Mouse (Mus musculus): ENCODE measurements at regions not wholly inside any gene's neighbourhood (a gene's known extent, or its start where the extent isn't known, plus 50 kb on each side); places are given as distances from the start of the nearest gene placed in this dataset. TPM values are rescaled to one million over a fixed set of nuclear protein-coding genes. Genes with fewer than 3 reads are reported as not detected.
A peak's percentile ranks its signal among the peaks of the same experiment; 100 is the strongest.

DNA sequence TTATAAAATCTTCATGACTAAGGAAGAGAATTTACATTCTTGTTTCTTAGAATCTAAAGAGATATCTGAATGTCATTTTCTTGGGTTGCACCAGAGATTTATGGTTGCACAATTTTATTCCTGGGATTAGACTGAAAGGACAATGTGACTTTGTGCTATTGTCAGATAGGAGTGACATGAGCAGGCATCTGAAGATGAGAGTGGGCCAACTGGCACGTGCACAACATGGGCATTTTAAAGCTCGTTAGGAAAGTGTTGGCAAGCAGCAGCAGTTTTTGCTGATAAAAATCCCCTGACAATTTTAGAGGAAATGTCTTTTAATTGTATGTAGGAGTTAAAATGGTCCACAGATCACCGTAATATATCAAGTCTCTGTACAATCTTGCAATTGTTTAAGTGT lies 178.9 kb upstream of the Tecrl start:
- H3K9me3 ChIP-seq: no peaks in the 10 kb centered on the region
- H3K27me3 ChIP-seq (replicated peaks): no peaks in the 10 kb centered on the region
- no peak overlapping the region for H3K4me2 ChIP-seq (replicated peaks)
- no peak overlapping the region for H3K27ac ChIP-seq
- 65% methylated on average over 3 of the region's 3 CpGs for WGBS
- no peak overlapping the region for H3K4me3 ChIP-seq
- no peak overlapping the region for H3K9ac ChIP-seq
- no peaks in the 10 kb centered on the region for H3K36me3 ChIP-seq
- no peak for ATAC-seq (ENCODE audit: low FRiP score, low read depth)
- no peaks in the 10 kb centered on the region for H3K4me1 ChIP-seq

DNA sequence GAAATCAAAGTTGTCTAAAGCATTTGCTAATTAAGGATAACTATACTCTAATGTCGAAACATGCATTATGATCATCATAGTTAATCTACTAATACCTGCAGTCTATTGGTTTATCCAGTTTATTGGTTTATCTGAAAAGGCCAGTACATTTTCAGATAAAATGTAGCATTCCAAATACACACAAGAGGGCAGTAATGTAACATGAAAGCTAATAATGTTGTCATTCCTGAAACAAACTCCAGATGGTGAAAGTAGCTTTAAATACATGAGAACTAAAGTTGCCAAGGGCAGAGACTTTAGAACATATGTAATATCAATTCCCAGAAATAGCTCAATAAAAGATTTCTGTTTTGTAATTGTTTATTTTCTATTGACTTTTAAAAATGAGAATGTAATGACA lies 163.7 kb upstream of the Tecrl start:
- Histone ChIP-seq H3K27ac (no peak overlapping the region), H3K36me3 (no peaks in the 10 kb centered on the region), H3K4me1 (no peaks in the 10 kb centered on the region), H3K4me3 (no peak overlapping the region), H3K9me3 (no peaks in the 10 kb centered on the region), H3K27me3 (replicated peaks) (no peaks in the 10 kb centered on the region), H3K9ac (no peak overlapping the region), H3K4me2 (replicated peaks) (no peak overlapping the region)
- ATAC-seq (ENCODE audit: low FRiP score, low read depth): no peak
- WGBS: 72% methylated on average over 1 of the region's 1 CpGs

- no peaks in the 10 kb centered on the region for H3K9me3 ChIP-seq
- ATAC-seq (ENCODE audit: low FRiP score, low read depth): no peak
- H3K27me3 ChIP-seq (replicated peaks): no peaks in the 10 kb centered on the region
- no peak overlapping the region for H3K27ac ChIP-seq
- 14% methylated on average over 1 of the region's 1 CpGs for WGBS
- no peaks in the 10 kb centered on the region for H3K4me1 ChIP-seq
- H3K36me3 ChIP-seq: no peaks in the 10 kb centered on the region
- H3K9ac ChIP-seq: no peak overlapping the region
- H3K4me3 ChIP-seq: no peak overlapping the region
- H3K4me2 ChIP-seq (replicated peaks): no peak overlapping the region
Measured at GRCm38 (mm10) chr5:83484135-83484534, 129.1 kb upstream of the Tecrl start.

DNA sequence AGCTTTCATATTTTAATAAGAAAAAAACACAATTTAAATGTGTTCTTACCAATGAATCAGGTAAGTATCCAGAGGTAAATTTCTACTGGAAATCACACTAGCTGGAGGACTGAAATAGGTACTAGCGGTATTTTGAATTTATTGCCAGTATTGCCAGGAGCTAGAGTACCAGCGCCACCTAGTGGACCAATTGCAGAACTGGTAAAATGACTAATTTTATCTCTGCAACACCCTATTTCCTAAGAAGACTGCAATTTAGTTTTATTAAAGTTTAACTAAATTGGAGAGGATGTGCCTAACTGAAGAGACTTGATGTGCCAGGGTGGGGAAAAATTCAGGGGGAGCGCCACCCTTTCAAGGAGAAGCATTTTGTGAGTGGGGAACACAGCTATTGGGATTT lies 85.3 kb upstream of the Tecrl start:
- no peaks in the 10 kb centered on the region for H3K4me1 ChIP-seq
- H3K4me2 ChIP-seq (replicated peaks): no peak overlapping the region
- no peaks in the 10 kb centered on the region for H3K9me3 ChIP-seq
- H3K9ac ChIP-seq: no peak overlapping the region
- no peaks in the 10 kb centered on the region for H3K27me3 ChIP-seq (replicated peaks)
- no peak overlapping the region for H3K4me3 ChIP-seq
- ATAC-seq (ENCODE audit: low FRiP score, low read depth): 0 out of 2 replicates have a peak, but pooled peaks have one; percentile 17
- no peaks in the 10 kb centered on the region for H3K36me3 ChIP-seq
- WGBS: 7% methylated on average over 3 of the region's 3 CpGs
- H3K27ac ChIP-seq: no peak overlapping the region

- Histone ChIP-seq H3K9ac (no peak overlapping the region), H3K9me3 (no peaks in the 10 kb centered on the region), H3K36me3 (no peaks in the 10 kb centered on the region), H3K4me1 (no peaks in the 10 kb centered on the region), H3K27ac (no peak overlapping the region), H3K4me2 (replicated peaks) (no peak overlapping the region), H3K27me3 (replicated peaks) (no peaks in the 10 kb centered on the region), H3K4me3 (no peak overlapping the region)
- WGBS: 86% methylated on average over 1 of the region's 1 CpGs
- no peak for ATAC-seq (ENCODE audit: low FRiP score, low read depth)
Measured at GRCm38 (mm10) chr5:83436510-83436909, 81.5 kb upstream of the Tecrl start.

- 85% methylated on average over 5 of the region's 5 CpGs for whole genome bisulfite sequencing
- H3K9me3 ChIP-seq: no peaks in the 10 kb centered on the region
- ATAC-seq (ENCODE audit: low FRiP score, low read depth): no peak
Measured at GRCm38 (mm10) chr5:83421708-83422107, 66.7 kb upstream of the Tecrl start.

DNA sequence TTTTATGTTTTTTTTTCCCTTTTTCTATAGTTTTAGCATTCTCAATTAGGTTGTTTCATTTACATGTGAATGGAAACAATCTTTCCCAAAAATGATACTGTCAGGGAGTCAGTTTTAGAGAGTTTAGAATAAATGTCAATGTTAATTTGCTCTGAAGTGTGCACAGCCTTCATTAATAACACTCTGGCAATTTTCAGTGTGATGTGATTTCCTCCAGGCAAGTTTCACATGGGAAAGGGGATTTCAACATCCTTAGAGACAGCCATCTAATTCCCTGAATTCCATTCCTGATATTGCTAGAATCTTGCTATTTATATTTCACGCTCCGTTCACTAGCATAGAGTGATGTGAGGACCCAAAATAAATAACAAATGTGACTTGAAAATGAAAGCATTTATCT lies 55.2 kb upstream of the Tecrl start:
- Histone ChIP-seq H3K9me3 (no peaks in the 10 kb centered on the region), H3K36me3 (no peaks in the 10 kb centered on the region), H3K4me1 (no peaks in the 10 kb centered on the region), H3K27me3 (replicated peaks) (no peaks in the 10 kb centered on the region), H3K4me2 (replicated peaks) (no peak overlapping the region), H3K4me3 (no peak overlapping the region), H3K27ac (no peak overlapping the region), H3K9ac (no peak overlapping the region)
- WGBS: 79% methylated on average over 2 of the region's 2 CpGs
- no peak for ATAC-seq (ENCODE audit: low FRiP score, low read depth)

More at GRCm38 (mm10) chr5:83421708-83422107, 66.7 kb upstream of the Tecrl start:
- no peaks in the 10 kb centered on the region for H3K27me3 ChIP-seq (replicated peaks)
- H3K4me2 ChIP-seq (replicated peaks): no peak overlapping the region
- no peaks in the 10 kb centered on the region for H3K36me3 ChIP-seq
- H3K4me3 ChIP-seq: no peak overlapping the region
- no peak overlapping the region for H3K9ac ChIP-seq
- H3K27ac ChIP-seq: no peak overlapping the region
- H3K4me1 ChIP-seq: no peaks in the 10 kb centered on the region

DNA sequence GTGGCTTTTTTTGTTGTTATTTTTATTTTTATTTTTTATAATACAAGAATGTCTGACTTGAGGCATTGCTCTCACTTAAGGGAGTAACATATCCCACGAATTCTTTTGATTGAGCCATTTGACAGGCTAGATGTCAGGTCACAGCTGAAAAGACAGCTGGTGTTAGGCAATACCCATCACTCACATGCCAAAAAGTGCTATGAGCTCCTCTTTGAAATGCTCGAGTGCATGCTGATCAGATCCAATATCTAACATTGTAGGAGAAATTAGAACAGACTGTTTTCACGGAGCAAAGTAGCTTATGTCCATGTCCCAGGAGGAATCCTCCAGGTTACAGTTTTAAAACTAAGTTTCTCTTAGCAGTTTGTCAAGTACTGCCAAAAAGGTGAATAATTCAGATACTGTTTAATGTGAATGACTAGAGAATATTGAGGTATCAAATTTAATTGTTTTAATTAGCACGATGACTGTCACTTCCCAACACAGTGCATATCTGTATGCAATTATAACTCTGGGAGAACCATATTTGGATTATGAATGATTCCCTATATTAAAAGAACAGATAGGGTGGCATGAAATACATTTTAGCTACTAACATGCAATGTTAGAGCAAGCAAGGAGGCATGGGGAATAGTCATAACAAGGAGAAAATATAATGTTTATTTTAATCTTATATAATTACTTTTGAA lies 50.4 kb upstream of the Tecrl start:
- no peak overlapping the region for H3K27ac ChIP-seq
- 81% methylated on average over 4 of the region's 4 CpGs for WGBS
- H3K4me1 ChIP-seq: no peaks in the 10 kb centered on the region
- ATAC-seq (ENCODE audit: low FRiP score, low read depth): no peak
- no peaks in the 10 kb centered on the region for H3K9me3 ChIP-seq
- no peaks in the 10 kb centered on the region for H3K36me3 ChIP-seq
- no peak overlapping the region for H3K9ac ChIP-seq
- H3K4me2 ChIP-seq (replicated peaks): no peak overlapping the region
- H3K27me3 ChIP-seq (replicated peaks): no peaks in the 10 kb centered on the region
- H3K4me3 ChIP-seq: no peak overlapping the region

Small RNA genes in the stretch of these regions (microRNA-seq; reads per million reads assigned to microRNA genes)
- not detected for gene Gm44303

Measured in neural tube, embryonic 12.5 days (tissue).